Mouse (Mus musculus) midbrain, embryonic 14.5 days (tissue): ENCODE data around the gene C87977. TPM values are rescaled to one million over a fixed set of nuclear protein-coding genes. Genes with fewer than 3 reads are reported as not detected.
"Not testable (repeated sequence)": the region's sequence is repeated elsewhere in the genome, so short reads cannot be mapped to it uniquely, and the experiment has no call there.

Experiments
- ATAC-seq: fragments of 200-750 bp; cut with Nextera tagmentation; 2 replicates; pipeline ENCODE4 v1.8.0; 2017; ENCODE audit warnings: moderate number of reproducible peaks, moderate library complexity; ENCODE audit not compliant: low FRiP score, low TSS enrichment
- DNase-seq: peaks from one replicate; pipeline ENCODE4 v3.0.0-alpha.2; 2015
- H3K27ac ChIP-seq: fragments of 300-500 bp; sonication (generic); replicated peaks from 2 replicates; pipeline ENCODE4 v1.5.1; 2014; ENCODE audit warnings: mild to moderate bottlenecking, low read depth, low read length, moderate library complexity
- H3K27me3 ChIP-seq: fragments of 300-500 bp; sonication (generic); 2 replicates; pipeline ENCODE4 v1.6.1; 2014; ENCODE audit warnings: low read length, control low read depth, mixed read lengths; ENCODE audit not compliant: control insufficient read depth, insufficient read depth
- H3K36me3 ChIP-seq: fragments of 300-500 bp; sonication (generic); 2 replicates; pipeline ENCODE4 v1.6.1; 2014; ENCODE audit warnings: low read length, control low read depth; ENCODE audit not compliant: control insufficient read depth, insufficient read depth
- H3K4me1 ChIP-seq: fragments of 300-500 bp; sonication (generic); 2 replicates; pipeline ENCODE4 v1.6.1; 2014; ENCODE audit warnings: mild to moderate bottlenecking, antibody characterized with exemption, low read length, control low read depth; ENCODE audit not compliant: control insufficient read depth, insufficient read depth
- H3K4me2 ChIP-seq: fragments of 300-500 bp; sonication (generic); 2 replicates; pipeline ENCODE4 v1.6.1; 2014; ENCODE audit warnings: mild to moderate bottlenecking, low read length, moderate library complexity
- H3K4me3 ChIP-seq: fragments of 300-500 bp; sonication (generic); replicated peaks from 2 replicates; pipeline ENCODE4 v1.5.1; 2014; ENCODE audit warnings: low read depth, low read length
- H3K9ac ChIP-seq: fragments of 300-500 bp; sonication (generic); replicated peaks from 2 replicates; pipeline ENCODE4 v1.6.1; 2014; ENCODE audit warnings: mild to moderate bottlenecking, low read length, moderate library complexity
- H3K9me3 ChIP-seq: fragments of 300-500 bp; sonication (generic); 2 replicates; pipeline ENCODE4 v1.6.1; 2016; ENCODE audit warnings: low read length, control low read depth, mixed read lengths; ENCODE audit not compliant: control insufficient read depth
- WGBS: fragments of 180-500 bp; shearing (Covaris S2); extraction: QIAGEN DNeasy Blood & Tissue Kit; methylation state at CpG from one replicate; pipeline ENCODE4 v1.1.7; 2014; 5-methylcytosine and 5-hydroxymethylcytosine counted together
- polyA plus RNA-seq: library from polyadenylated mRNA; unstranded; fragments of >200 nt; fragmentation: Nextera tagmentation; extraction: Ambion mirVana; gene quantifications from 2 replicates; pipeline ENCODE4 v1.2.1, GENCODE M21; 2014

C87977 gene
- not detected in 2 replicates for polyA plus RNA-seq

- not testable (repeated sequence) for H3K4me2 ChIP-seq, H3K27me3 ChIP-seq, H3K9ac ChIP-seq, ATAC-seq, H3K36me3 ChIP-seq, DNase-seq, H3K4me1 ChIP-seq, H3K27ac ChIP-seq, H3K4me3 ChIP-seq
- WGBS, result 86% methylated on average over 1 of the region's 1 CpGs
- H3K9me3 ChIP-seq, result peaks cover 16% of the 10 kb centered on the region
These were observed at the start of gene C87977 for GRCm38 (mm10) chr4:144213218-144213617. Gene C87977 (minus strand): TSS chr4:144213318.

GRCm38 (mm10) chr4:144254768-144255167 lies 41.6 kb upstream of the C87977 start:
- peaks cover 17% of the 10 kb centered on the region for H3K9me3 ChIP-seq
- not testable (repeated sequence) for H3K9ac ChIP-seq, H3K4me1 ChIP-seq, H3K27me3 ChIP-seq, DNase-seq, H3K36me3 ChIP-seq, H3K4me3 ChIP-seq, ATAC-seq, H3K4me2 ChIP-seq, H3K27ac ChIP-seq

- Histone ChIP-seq H3K36me3 (no peaks in the 10 kb centered on the region), H3K27ac (no peak within 1 kb of the TSS), H3K9ac (no peak within 1 kb of the TSS), H3K4me2 (no peak within 1 kb of the TSS), H3K27me3 (no peaks in the 10 kb centered on the region), H3K4me1 (no peaks in the 10 kb centered on the region), H3K9me3 (peaks cover 10% of the 10 kb centered on the region), H3K4me3 (no peak within 1 kb of the TSS)
- DNase-seq (no peak), ATAC-seq (no peak)
- 56% methylated on average over 1 of the region's 1 CpGs for WGBS
These were observed 22.7 kb downstream of the C87977 start, which contains the start of gene Oog2 for GRCm38 (mm10) chr4:144190419-144190818. Gene Oog2 (plus strand): TSS chr4:144190719.

GRCm38 (mm10) chr4:144162563-144162962 lies 50.6 kb downstream of the C87977 start, which contains the start of gene Oog3:
Gene Oog3 (minus strand): TSS chr4:144162663.
- no peak within 1 kb of the TSS for H3K4me3 ChIP-seq
- no peaks in the 10 kb centered on the region for H3K4me1 ChIP-seq
- H3K36me3 ChIP-seq, result no peaks in the 10 kb centered on the region
- H3K27me3 ChIP-seq, result no peaks in the 10 kb centered on the region
- ATAC-seq (no peak), DNase-seq (no peak)
- no peak within 1 kb of the TSS for H3K9ac ChIP-seq
- H3K9me3 ChIP-seq, result peaks cover 47% of the 10 kb centered on the region
- 88% methylated on average over 1 of the region's 1 CpGs for WGBS
- H3K4me2 ChIP-seq, result no peak within 1 kb of the TSS
- no peak within 1 kb of the TSS for H3K27ac ChIP-seq

Other genes starting within 250 kb of the C87977 start
- gene Gm13101, start 246.4 kb downstream of the C87977 start, polyA plus RNA-seq, result not detected in 2 replicates
- not detected in 2 replicates for gene Pramef17, start 218.9 kb downstream of the C87977 start, polyA plus RNA-seq
- not detected in 2 replicates for gene Pramel4, start 154.2 kb downstream of the C87977 start, polyA plus RNA-seq
- not detected in 2 replicates for gene Gm13102, start 106.8 kb downstream of the C87977 start, polyA plus RNA-seq
- gene Oog3, start 50.7 kb downstream of the C87977 start, polyA plus RNA-seq, result not detected in 2 replicates
- gene Oog2, start 22.6 kb downstream of the C87977 start, polyA plus RNA-seq, result not detected in 2 replicates
- not detected in 2 replicates for gene Pramel5, start 67.2 kb upstream of the C87977 start, polyA plus RNA-seq
- not detected in 2 replicates for gene Gm13128, start 116.9 kb upstream of the C87977 start, polyA plus RNA-seq
- gene Gm13119, start 144.6 kb upstream of the C87977 start, polyA plus RNA-seq, result not detected in 2 replicates
- not detected in 2 replicates for gene Pramef20, start 164.6 kb upstream of the C87977 start, polyA plus RNA-seq
- gene Pramef12, start 195.1 kb upstream of the C87977 start, polyA plus RNA-seq, result not detected in 2 replicates
- gene 1700012P22Rik, start 225.5 kb upstream of the C87977 start, polyA plus RNA-seq, result not detected in 2 replicates
- not detected in 2 replicates for gene Gm9944, start 240.0 kb upstream of the C87977 start, polyA plus RNA-seq